Mouse (Mus musculus) fat pad, adult 2 months (tissue): Measurements from ENCODE around the gene Rhobtb1.

ENCODE experiments used
- DNase-seq: peaks from one replicate; pipeline ENCODE4 v3.0.0-alpha.2; 2011; ENCODE audit warnings: low read depth, low spot score; ENCODE audit errors: extremely low read depth

Rhobtb1 gene

GRCm38 (mm10) chr10:69268061-69268643, 116.9 kb downstream of the Rhobtb1 start:
- no peak for DNase-seq

GRCm38 (mm10) chr10:69271436-69271835, 120.2 kb downstream of the Rhobtb1 start:
- DNase-seq, result no peak

GRCm38 (mm10) chr10:69274275-69274674, 123.0 kb downstream of the Rhobtb1 start:
- no peak for DNase-seq

GRCm38 (mm10) chr10:69274705-69275104, 123.5 kb downstream of the Rhobtb1 start:
- DNase-seq, result no peak

GRCm38 (mm10) chr10:69275811-69276775, 124.9 kb downstream of the Rhobtb1 start:
- DNase-seq, result no peak

- DNase-seq, result no peak
These were observed 125.7 kb downstream of the Rhobtb1 start for GRCm38 (mm10) chr10:69276920-69277435.

- no peak for DNase-seq
These were observed 127.8 kb downstream of the Rhobtb1 start for GRCm38 (mm10) chr10:69278764-69279606.

- no peak for DNase-seq
These were observed 128.4 kb downstream of the Rhobtb1 start for GRCm38 (mm10) chr10:69279607-69279978.

GRCm38 (mm10) chr10:69286939-69287338, 135.7 kb downstream of the Rhobtb1 start:
- no peak for DNase-seq

GRCm38 (mm10) chr10:69288086-69288485, 136.9 kb downstream of the Rhobtb1 start:
- DNase-seq, result no peak

- DNase-seq, result no peak
These were observed 137.5 kb downstream of the Rhobtb1 start for GRCm38 (mm10) chr10:69288720-69289119.

- no peak for DNase-seq
These were observed 139.5 kb downstream of the Rhobtb1 start for GRCm38 (mm10) chr10:69290736-69291135.

- no peak for DNase-seq
These were observed 144.7 kb downstream of the Rhobtb1 start for GRCm38 (mm10) chr10:69295919-69296318.

- no peak for DNase-seq
These were observed 148.8 kb downstream of the Rhobtb1 start for GRCm38 (mm10) chr10:69299985-69300384.

- no peak for DNase-seq
These were observed 151.4 kb downstream of the Rhobtb1 start for GRCm38 (mm10) chr10:69302667-69303066.

GRCm38 (mm10) chr10:69304819-69305218, 153.6 kb downstream of the Rhobtb1 start:
- DNase-seq, result no peak

- DNase-seq, result no peak
These were observed 154.4 kb downstream of the Rhobtb1 start for GRCm38 (mm10) chr10:69305600-69305999.

GRCm38 (mm10) chr10:69306205-69306604, 155.0 kb downstream of the Rhobtb1 start:
- no peak for DNase-seq

GRCm38 (mm10) chr10:69307067-69307466, 155.8 kb downstream of the Rhobtb1 start:
- no peak for DNase-seq

- DNase-seq, result no peak
These were observed 157.9 kb downstream of the Rhobtb1 start for GRCm38 (mm10) chr10:69309109-69309508.

- DNase-seq, result no peak
These were observed 160.6 kb downstream of the Rhobtb1 start for GRCm38 (mm10) chr10:69311867-69312266.
